ENCODE assay signal across 1 mouse cellular context in genomic region chr7:144890661-144891060, GRCm38 (mm10).
TF ChIP-seq lines count a peak whose summit lies in the region.

No protein-coding gene starts in this region.

TF ChIP-seq in MEL, 35 proteins besides CTCF, POLR2A, EP300 and RAD21:
- peak; percentile 16; the same call in 1 of the 2 replicates for TF ChIP-seq SMC3 (IDR thresholded peaks at IDR 0.05; ENCODE audit: low read depth, low read length)
